Mouse (Mus musculus) megakaryocyte, embryonic 14.5 days (primary cell): ENCODE results near the gene Cntfr.
"Not testable (repeated sequence)": the region's sequence is repeated elsewhere in the genome, so short reads cannot be mapped to it uniquely, and the experiment has no call there.

Source experiments
- FLI1 ChIP-seq: IDR thresholded peaks from 2 replicates; pipeline ENCODE4 v1.6.1; 2012; ENCODE audit warnings: low read length, inconsistent platforms, mixed read lengths
- GATA1 ChIP-seq: IDR thresholded peaks from 3 replicates; pipeline ENCODE4 v1.6.1; 2012; ENCODE audit warnings: mixed read lengths, low read length, inconsistent platforms, borderline replicate concordance

- not testable (repeated sequence) for TF ChIP-seq GATA1, FLI1
Measured at GRCm38 (mm10) chr4:41696930-41697841, at the start of gene Cntfr.
